Mouse (Mus musculus) left cerebral cortex, postnatal 25 days (tissue): ENCODE results near the gene Zcchc9. TPM values are rescaled to one million over a fixed set of nuclear protein-coding genes. Genes with fewer than 3 reads are reported as not detected.

Experiments used
- DNase-seq, 2 experiments: peaks; one replicate each; pipeline ENCODE4 v3.0.0; 2022; ENCODE audit warnings: low spot score in 2 of 2, mixed read lengths in 1 of 2
- intact Hi-C: fragments of 180-260 bp; cut with DNase I; formaldehyde crosslinking; loops from one replicate; pipeline ENCODE4 v1.15.1; 2025
- total RNA-seq, 2 experiments: library from RNA; stranded (reverse); gene quantifications; 2 replicates each; pipeline ENCODE4 v1.2.3; 2021

The Zcchc9 gene
- 10 to 100 TPM; 17.1 to 19.0 TPM for total RNA-seq

- intact Hi-C loops: loop anchor here (5.0 kb wide), 3 partner anchors 75 to 345 kb away; partner anchors contain the start of gene Ssbp2
- peak; percentile 92 to 93 for DNase-seq
These were observed at the start of gene Zcchc9 for GRCm38 (mm10) chr13:91807155-91807839. TSS of gene Zcchc9 (minus strand) at chr13:91807705.

GRCm38 (mm10) chr13:91854412-91854811, 46.9 kb upstream of the Zcchc9 start:
- DNase-seq: no peak
- intact Hi-C loops: no loop called here

DNA sequence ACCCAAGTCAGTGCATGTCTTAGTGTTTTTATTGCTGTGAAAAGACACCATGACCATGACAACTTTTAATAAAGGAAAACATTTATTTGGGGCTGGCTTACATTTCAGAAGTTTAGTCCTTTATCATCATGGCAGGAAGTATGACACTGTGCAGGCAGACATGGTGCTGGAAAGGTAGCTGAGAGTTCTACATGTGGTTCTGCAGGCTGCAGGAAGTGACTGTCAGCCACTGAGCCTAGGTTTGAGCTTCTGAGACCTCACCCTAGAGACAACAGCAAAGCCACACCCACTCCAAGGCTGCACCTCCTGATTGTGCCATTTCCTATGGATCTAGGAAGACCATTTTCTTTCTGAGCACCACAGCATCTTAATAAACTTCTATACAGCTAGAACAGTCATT, 20.4 kb upstream of the Zcchc9 start:
- no peak for DNase-seq
- intact Hi-C loops: no loop called here

GRCm38 (mm10) chr13:91826066-91826465, 18.6 kb upstream of the Zcchc9 start:
- DNase-seq: no peak
- intact Hi-C loops: no loop called here

- intact Hi-C loops: no loop called here
- no peak for DNase-seq
These were observed 17.5 kb upstream of the Zcchc9 start for GRCm38 (mm10) chr13:91824845-91825550.

DNA sequence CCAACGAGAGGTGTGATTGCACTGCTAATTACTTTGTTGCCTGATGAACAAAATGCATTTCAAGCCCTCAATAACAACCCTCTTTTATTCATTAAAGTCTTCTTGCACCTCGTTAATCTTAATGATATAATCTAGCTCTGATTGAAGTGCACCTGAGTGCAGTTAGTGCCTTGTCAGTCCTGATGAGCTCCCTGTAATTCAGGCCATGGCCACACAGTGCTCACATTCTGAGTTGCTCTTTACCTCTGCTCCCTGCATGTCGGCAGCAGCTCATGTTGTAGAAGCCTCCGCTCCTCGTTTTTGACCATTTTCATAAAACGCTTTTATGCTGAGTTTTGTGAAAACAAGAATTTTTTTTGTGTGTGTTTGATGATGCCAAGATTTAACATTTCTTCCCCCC, 16.2 kb upstream of the Zcchc9 start:
- intact Hi-C loops: no loop called here
- DNase-seq: no peak

DNA sequence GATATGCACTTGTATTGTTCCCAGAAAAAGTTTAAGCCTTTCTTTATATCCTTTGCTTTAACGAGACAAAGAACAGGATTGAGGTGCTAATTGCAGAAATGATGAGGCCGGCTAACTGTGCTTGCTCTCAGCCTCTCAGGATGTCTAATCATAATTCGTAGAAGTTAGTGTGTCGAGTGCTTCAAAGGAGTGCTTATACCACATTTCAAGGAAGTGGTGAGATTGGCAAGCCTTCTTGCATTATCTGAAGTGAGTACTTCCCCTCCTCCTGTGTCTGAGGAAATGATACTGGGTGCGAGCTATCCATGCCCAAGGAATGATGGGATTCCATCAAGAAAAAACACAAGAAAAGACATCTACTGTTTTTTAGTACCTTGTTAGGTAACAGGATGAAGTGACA, 7.2 kb upstream of the Zcchc9 start:
- intact Hi-C loops: no loop called here
- no peak for DNase-seq

GRCm38 (mm10) chr13:91809476-91809875, 2.0 kb upstream of the Zcchc9 start:
- DNase-seq: no peak
- intact Hi-C loops: loop anchor here (5.0 kb wide), 3 partner anchors 73 to 347 kb away; partner anchors contain the start of gene Ssbp2

- intact Hi-C loops: loop anchor here (1.0 to 5.0 kb wide), 4 partner anchors 74 to 531 kb away; partner anchors contain the start of gene Ssbp2
- DNase-seq: no peak
These were observed 520 bp upstream of the Zcchc9 start for GRCm38 (mm10) chr13:91807874-91808575.

DNA sequence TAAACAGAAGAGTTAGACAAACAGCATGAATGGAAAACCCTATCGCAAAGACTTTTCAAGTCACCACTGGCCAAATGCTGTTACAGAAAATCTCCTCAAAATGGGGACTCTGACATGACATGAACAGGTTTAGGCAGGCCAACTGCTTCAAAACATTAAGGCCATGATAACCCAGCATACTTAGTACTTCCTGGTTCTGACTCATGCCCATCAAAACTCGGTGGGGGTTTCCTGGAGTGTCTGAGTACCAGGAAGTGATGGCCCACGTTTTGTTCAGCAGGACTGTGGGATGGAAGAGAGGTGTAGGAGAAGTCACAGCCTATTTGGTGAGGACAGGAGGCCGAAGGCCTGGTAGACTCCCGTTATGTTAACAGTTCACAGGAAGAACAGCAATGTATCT, 5.8 kb downstream of the Zcchc9 start:
- DNase-seq: no peak
- intact Hi-C loops: no loop called here

GRCm38 (mm10) chr13:91797442-91797841, 10.1 kb downstream of the Zcchc9 start:
- intact Hi-C loops: loop anchor here (10.0 kb wide), 1 partner anchor 863 kb away; no protein-coding TSS in a partner anchor
- peak in 1 of 2 experiments; percentile 24 for DNase-seq

DNA sequence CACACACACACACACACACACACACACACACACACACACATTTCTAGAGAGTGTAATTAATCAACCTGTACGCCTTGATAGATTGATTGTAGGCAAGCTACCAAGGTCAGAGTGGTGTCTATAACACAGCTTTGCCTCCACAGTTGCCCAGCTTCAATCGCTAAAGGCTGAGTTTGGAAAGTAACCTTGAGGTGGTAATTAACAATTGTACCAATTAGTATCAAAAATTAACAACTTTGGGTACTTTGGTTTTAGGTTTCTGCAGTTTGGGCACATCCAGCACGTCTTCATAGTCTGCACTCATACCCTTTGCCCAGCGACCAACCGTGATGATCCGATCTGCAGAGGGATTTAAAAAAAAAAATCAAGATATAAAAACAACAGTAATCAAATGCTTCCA, 10.6 kb downstream of the Zcchc9 start:
- DNase-seq: no peak
- intact Hi-C loops: loop anchor here (10.0 kb wide), 1 partner anchor 862 kb away; no protein-coding TSS in a partner anchor

- no peak for DNase-seq
- intact Hi-C loops: loop anchor here (10.0 kb wide), 1 partner anchor 861 kb away; no protein-coding TSS in a partner anchor
These were observed 11.5 kb downstream of the Zcchc9 start for GRCm38 (mm10) chr13:91796003-91796402.

DNA sequence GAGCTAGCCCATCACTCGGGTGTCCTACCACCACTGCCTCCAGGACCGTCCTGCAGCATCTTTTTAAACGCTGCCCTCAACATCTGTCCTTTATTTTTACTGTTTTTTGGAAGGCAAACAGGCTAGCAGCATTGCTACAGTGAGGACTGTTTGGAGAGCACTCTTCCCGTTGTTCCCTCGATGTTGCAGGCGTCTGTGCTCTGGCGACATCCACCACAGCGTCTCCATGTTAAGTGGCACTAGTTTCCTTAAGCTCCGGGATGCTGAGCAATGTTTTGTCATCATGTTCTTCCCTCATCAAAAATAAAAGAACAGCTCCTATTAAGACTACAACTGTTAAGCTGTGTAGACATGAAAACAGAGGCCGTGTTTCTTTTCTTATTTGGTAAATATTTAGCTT, 11.9 kb downstream of the Zcchc9 start:
- DNase-seq: no peak
- intact Hi-C loops: loop anchor here (10.0 kb wide), 1 partner anchor 861 kb away; no protein-coding TSS in a partner anchor

DNA sequence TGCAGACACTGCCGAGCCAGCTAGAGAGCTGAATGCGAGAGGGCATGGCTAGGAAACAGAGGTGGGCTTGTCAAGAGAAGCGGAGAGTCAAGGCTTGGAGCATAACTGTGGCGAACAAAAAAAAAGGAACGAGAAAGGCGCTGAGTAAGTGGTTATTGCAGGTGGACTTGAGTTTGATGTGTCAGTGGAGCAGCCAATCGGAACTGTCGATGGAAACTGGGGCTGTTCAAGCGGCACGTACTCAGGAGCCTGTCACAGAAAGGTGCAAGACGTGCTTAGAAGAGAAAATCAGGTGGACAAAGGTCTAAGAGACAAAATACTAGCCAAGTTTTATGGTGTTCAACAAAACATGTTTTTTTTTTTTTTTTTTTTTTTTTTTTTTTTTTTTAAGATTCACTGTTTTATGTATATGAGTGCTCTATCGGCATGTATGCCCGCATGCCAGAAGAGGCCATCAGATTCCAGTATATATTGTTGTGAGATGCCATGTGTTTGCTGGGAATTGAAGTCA, 12.5 kb downstream of the Zcchc9 start:
- no peak for DNase-seq
- intact Hi-C loops: loop anchor here (10.0 kb wide), 1 partner anchor 860 kb away; no protein-coding TSS in a partner anchor

DNA sequence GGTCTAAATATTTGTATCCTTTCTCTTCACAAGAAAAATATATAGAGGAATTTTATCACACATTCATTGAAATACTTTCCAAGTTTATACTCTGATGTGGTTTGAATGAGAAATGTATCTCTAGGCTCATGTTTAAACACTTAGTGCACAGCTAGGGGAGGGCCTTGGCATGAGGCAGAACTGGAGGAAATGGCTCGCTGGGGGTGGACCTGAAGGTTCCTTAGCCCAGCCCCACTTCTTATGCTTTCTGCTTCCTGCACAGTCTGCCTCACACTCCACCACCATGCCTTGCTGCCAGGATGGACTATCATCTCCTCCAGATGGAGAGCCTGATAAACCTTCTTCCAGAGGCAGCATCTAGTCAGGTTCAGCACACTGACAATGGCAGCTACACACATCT, 15.5 kb downstream of the Zcchc9 start:
- intact Hi-C loops: loop anchor here (10.0 kb wide), 1 partner anchor 857 kb away; no protein-coding TSS in a partner anchor

GRCm38 (mm10) chr13:91779892-91780291, 27.6 kb downstream of the Zcchc9 start:
- DNase-seq: peak in 1 of 2 experiments; percentile 18

More for the DNA sequence above, 15.5 kb downstream of the Zcchc9 start:
- DNase-seq: no peak

DNA sequence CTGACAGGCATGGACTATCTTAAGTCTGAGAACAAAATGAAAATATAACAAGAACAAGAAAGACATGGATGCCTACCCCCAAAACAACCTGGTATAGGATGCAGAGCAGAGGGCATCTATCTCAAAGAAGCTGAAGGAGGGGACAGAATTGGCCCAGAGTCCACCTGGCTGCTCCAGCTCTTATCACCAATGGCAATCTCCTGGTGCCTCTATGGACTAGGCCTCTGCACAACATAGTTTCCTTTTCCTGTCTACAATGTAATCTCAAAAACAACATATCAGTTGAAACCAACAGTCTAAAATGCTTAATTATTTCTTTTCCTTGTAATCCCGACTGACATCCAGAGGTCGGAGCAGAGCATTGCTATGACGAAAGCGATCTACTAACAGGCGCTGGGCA, 29.4 kb downstream of the Zcchc9 start:
- intact Hi-C loops: no loop called here
- no peak for DNase-seq

More at GRCm38 (mm10) chr13:91779892-91780291, 27.6 kb downstream of the Zcchc9 start:
- intact Hi-C loops: no loop called here
